Mouse (Mus musculus) olfactory bulb, adult 2 months (tissue): ENCODE measurements at regions not wholly inside any gene's neighbourhood (a gene's known extent, or its start where the extent isn't known, plus 50 kb on each side); places are given as distances from the start of the nearest gene placed in this dataset.

Source experiments
- CTCF ChIP-seq: fragments of 200-500 bp; IDR thresholded peaks from 2 replicates; pipeline ENCODE4 v1.5.1; 2012; ENCODE audit warnings: low read depth, mild to moderate bottlenecking, low read length, moderate library complexity; ENCODE audit not compliant: insufficient read depth
- POLR2A ChIP-seq: fragments of 200-500 bp; IDR thresholded peaks from 2 replicates; pipeline ENCODE4 v1.6.1; 2012; ENCODE audit warnings: mild to moderate bottlenecking, low read depth, low read length, moderate library complexity; ENCODE audit not compliant: insufficient read depth

- TF ChIP-seq POLR2A = no peak
- TF ChIP-seq CTCF = no peak
These were observed 286.0 kb upstream of the Adamts9 start for GRCm38 (mm10) chr6:93229320-93229719.
